Mouse (Mus musculus) cerebellum, adult (tissue): ENCODE data around the gene Antxrl.
A peak's percentile ranks its signal among the peaks of the same experiment; 100 is the strongest.

Experiments used
- ATAC-seq: cut with Nextera tagmentation; 2 replicates; pipeline ENCODE4 v1.9.2; 2017; ENCODE audit warnings: mild to moderate bottlenecking, moderate library complexity, mixed read lengths; ENCODE audit not compliant: insufficient number of reproducible peaks, low FRiP score, low TSS enrichment

The Antxrl gene

DNA sequence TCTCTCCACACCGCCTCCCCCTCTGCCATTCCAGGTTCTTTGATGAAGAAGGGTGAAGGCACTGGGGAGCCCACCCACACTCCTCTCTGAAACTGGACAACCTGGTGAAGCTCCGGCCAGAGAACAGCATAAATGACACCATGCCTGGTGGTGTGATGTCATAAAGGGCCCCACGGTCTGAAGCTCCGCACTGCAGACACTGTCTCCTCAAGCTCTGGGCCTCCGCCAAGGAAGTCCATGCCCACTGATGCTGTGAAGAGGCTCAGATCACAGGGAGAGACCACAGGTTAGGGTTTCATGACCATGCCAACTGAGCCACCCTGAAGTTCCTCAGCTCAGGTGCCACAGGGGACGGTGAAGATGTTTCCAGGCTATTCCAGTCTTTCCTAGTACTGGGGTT lies at the start of gene Antxrl:
Antxrl (plus strand) TSS at position 192 of the 400 bp plus-strand sequence.
- no peak for ATAC-seq

DNA sequence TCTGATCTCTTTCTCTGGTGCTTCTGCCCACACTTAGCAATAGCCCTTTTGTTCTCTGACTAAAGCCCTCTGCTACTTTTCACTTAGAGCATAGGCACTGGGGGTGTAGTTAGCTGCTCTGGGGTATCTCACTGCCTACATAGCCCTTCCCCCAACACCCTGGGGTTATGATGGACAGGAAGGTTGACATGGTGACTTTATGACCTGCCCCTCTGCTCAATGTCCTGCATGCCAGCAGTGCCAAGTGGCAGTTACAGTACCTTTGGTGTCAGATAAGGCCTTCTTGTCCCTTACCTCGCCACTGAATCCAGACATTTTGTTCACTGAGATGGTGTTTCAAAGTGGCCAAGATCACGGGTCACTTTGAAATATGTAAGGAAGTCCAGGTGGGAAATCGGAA lies 37.4 kb upstream of the Antxrl start, which contains the start of gene Gm30083:
Gm30083 (minus strand) TSS at position 120 of the 400 bp plus-strand sequence.
- ATAC-seq = no peak

GRCm38 (mm10) chr14:34016381-34016780 lies 36.1 kb upstream of the Antxrl start, which contains the start of gene Gm5460:
Gene Gm5460 (plus strand): TSS chr14:34016758.
- no peak for ATAC-seq

DNA sequence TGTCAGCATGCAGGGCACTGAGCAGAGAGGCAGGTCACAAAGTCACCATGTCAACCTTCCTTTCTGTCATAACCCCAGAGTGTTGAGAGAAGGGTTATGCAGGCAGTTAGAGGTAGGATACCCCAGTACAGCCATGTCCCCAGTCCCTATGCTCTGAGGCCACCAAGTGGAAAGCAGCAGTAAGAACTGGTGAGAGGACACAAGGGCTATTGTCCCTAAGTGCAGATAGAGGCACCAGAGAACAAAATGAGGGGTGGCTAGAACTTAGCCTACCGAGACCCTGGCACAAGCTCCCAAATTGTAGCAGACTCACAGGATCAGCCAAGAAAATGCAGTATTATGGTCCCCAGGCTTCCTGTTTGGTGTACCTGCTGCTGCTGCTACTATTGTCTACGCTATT lies 35.6 kb upstream of the Antxrl start:
- no peak for ATAC-seq

DNA sequence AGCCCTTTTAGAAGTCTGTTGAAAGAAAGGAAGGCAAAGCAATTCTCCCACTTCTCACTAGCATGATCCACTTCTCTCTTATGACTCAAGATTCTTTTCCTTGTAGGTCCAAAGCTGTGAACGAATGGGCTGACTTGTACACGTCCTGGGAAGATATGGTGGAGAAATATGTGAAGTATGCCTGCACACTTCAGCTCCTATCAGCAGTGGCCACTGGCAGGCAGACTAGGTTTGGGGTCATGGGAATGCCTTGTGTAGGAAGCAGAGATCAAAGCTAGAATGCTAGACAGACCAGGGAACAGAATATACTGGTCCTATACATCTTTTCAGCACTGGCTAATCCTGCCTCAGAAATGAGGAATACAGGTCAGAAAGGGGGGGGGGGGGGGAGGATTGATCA lies 25.8 kb upstream of the Antxrl start:
- ATAC-seq = no peak

GRCm38 (mm10) chr14:34033841-34034610 lies 18.5 kb upstream of the Antxrl start:
- ATAC-seq = no peak

DNA sequence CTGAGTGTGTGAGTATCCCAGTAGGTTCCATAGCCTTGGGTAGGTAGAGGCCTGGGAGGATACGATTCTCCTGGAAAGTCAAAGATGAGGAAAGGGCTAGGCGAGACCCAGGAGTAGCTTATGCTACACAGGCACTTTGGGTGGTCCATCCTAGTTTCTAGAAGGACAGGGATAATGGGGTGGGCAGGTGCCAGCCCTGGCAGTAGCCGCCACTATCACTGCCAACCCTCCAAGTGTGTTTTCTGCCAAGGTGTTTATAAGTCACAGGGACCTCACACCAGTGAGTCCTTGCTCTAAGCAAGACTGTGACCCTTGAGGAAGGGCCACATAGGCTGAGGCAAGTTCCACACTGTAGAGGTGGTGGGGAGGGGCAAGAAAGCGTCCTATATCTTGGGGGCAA lies 11.3 kb upstream of the Antxrl start:
- ATAC-seq = no peak

DNA sequence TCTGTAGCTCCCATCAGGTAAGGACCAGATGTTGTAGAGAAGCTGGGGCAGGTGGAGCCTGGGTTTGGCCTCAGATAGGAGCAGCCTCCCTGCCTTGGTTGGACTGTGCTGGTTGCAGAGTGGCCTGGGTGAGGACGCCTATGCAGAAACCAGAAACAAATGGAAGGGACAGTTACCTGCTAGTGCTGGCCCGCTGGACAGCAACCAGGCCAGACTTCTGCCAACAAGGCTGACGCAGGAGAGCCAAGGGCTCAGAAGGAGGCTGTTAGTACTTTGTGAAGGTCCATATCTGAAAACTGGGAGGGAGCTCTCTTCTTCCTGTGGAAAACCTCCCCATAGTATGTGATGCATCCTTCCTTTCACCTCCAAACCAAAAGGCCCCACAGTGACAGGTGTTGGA lies 9.2 kb upstream of the Antxrl start:
- ATAC-seq = peak; percentile 57; the same call in 1 of the 2 replicates

DNA sequence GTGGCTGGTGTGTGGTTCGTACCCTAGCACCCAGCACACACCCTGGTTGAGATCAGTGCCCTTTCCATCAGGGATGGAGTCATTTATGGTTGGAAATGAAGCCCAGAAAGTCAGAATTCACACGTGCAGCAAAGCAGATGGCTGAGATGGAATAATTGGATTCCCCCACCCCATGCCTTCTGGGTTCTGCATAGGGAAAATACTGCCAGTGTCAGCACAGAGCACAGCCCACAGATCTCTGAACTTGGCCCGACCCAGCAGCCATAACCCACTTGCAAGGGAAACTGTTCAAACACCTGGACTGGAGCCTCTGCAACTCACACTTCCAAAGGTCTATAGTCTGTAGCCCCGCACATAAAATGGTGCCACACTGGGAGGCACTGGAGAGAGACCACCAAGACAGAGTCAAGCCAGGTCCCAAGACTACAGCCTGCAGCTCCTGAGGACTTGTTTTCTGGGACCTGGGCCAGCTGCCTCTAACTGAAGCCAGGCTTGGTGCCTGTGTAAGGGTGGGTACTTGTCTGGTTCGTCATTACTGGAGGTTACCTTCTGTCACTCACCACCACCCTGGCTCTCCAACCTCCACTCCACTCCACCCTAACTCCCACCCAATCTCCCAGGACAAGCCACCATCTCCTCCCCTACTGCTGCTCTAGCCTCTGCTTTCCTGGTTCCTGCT lies 2.3 kb upstream of the Antxrl start:
- ATAC-seq = no peak; the same call in 1 of the 2 replicates

GRCm38 (mm10) chr14:34071665-34072064 lies 19.2 kb downstream of the Antxrl start:
- no peak for ATAC-seq

DNA sequence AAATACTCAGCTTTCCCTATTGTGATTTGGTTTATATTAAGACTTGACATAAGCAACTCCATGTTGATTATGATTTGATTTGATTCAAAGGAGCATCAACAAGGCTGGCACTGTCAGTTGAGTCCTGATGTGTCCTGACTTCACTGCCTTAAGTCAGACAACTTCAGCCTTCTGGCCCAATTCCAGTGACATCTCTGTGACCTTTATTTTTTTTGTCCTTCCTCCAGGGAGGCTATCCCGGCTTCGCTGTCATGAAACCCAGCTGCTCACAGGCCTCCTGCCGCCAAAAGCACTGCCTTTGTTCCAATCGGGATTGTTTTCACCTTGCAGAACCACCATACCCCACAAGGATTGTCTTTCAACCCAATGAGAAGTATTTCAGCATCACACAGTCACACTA lies 22.8 kb downstream of the Antxrl start:
- ATAC-seq = no peak

- ATAC-seq = no peak
These were observed 24.7 kb downstream of the Antxrl start for GRCm38 (mm10) chr14:34077222-34077621.

DNA sequence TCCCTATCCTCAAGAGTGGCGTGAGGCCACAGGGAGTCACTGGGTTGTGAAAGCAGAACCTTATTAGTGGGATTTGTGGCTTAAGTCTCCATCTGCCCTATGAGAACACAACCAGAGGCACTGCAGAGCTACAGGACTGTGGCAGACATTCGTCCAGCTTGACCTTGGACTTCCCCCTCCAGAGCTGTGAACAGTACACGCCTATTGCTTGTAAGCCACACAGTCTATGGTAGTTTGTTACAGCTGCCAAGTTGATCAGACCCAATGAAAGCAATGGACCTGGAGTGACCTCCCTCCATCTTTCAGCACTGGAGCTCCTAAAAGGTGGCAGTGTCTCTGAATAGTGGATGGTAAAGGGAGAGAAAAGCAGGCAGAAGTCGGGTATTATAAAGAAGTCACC lies 25.8 kb downstream of the Antxrl start:
- no peak for ATAC-seq

DNA sequence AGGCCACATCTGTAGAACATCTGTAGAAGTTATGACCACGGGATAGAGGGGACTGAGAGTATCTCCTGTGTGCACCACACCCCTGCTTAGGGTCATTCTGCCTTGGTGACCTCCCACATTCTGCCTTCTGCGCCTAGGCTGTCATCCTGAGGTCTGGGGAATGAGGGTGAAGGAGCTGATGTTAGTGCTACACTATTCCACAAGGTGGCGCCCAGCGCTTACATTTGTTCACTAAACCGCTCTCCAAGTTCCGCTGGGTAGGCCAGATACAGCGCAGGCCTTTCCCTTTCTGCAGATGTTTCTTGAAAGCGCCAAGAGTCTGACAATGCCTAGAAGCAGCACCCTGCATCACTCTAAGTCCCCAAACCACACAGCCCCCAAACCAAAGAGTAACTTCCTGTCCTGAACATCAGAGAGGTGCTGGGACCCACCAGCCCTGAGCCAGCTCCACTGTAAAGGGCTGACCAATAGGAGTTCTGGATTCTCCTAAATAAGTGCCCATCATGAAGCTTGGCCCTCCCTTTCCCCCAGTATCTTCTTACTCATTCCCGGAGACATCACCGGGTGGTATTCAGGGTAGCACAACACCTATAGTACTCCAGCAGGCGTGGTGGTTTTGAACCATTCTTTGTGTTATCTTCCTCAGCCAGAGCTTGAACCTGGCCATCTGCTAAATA lies 28.0 kb downstream of the Antxrl start:
- peak; percentile 60; the same call in 1 of the 2 replicates for ATAC-seq

GRCm38 (mm10) chr14:34085731-34086130 lies 33.2 kb downstream of the Antxrl start, which contains the start of gene Anxa8:
Gene Anxa8 (plus strand): TSS chr14:34085981.
- no peak for ATAC-seq

DNA sequence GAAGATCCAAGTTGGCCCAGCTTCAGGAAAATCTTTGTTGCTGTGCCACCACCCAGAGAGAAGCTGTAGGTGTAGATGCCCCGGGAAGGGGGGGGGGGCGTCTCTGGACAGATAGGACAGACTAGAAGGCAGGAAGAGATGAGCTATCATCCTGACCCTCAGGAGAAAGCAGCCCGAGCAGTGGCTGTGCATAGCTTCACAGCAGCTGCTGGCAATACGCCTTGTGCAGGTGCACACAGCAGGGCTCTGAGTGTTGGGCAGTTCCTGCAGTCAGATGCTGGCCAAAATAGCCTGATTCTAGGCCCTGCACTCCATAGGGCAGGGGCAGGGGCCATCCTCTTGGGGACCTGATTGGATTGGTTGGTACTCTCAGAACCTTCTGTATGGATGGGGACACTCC lies 34.3 kb downstream of the Antxrl start:
- ATAC-seq = no peak

- no peak for ATAC-seq
These were observed 35.4 kb downstream of the Antxrl start for GRCm38 (mm10) chr14:34087856-34088398.

DNA sequence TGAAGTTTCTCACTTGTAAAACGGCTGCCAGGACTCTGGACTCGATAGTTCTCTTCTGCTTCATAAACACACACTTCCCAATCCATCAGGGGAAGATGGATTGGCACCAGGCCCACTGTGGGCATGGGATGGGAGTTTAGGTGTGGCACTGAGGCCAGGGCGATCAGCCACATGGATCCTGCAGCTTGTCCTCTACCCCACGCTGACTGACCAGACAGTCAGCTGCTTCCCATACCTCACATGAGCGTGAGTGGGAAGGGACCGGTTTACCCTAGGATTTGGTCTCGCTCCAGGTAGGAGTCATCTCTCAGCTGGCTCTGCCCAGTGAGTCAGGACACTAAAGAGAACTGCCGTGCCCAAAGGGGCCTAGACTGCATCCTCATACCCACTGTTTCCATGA lies 37.3 kb downstream of the Antxrl start:
- ATAC-seq = 0 out of 2 replicates have a peak, but pooled peaks have one; percentile 16

GRCm38 (mm10) chr14:34091475-34091874 lies 39.0 kb downstream of the Antxrl start:
- no peak for ATAC-seq

DNA sequence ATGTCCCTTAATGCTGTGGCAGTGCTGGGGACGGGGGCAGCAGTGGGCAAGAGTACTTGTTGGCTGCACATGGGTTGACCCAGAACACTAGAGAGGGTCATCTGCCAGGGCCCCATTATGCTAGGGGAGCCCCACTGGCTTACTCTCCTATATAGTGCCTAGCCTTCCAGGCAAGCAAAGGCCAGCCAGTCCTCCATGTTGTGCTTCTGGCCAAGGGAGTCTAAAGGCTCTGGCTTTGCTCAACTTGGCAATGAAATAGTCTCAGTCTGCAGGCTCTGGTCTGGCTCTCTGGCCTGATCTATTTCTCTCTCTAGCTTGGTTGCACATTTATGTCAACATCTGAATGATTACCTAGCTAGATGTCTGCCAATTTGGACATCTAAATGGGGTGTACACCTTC lies 40.3 kb downstream of the Antxrl start:
- no peak for ATAC-seq

- no peak for ATAC-seq
These were observed 43.7 kb downstream of the Antxrl start for GRCm38 (mm10) chr14:34096161-34096560.
